Mouse (Mus musculus): ENCODE results near the gene Arfgap2.

Arfgap2 gene

GRCm38 (mm10) chr2:91305926-91306325 lies 41.2 kb downstream of the Arfgap2 start:
- DNase-seq (ENCODE audit: low read depth, low spot score) = no peak

DNA sequence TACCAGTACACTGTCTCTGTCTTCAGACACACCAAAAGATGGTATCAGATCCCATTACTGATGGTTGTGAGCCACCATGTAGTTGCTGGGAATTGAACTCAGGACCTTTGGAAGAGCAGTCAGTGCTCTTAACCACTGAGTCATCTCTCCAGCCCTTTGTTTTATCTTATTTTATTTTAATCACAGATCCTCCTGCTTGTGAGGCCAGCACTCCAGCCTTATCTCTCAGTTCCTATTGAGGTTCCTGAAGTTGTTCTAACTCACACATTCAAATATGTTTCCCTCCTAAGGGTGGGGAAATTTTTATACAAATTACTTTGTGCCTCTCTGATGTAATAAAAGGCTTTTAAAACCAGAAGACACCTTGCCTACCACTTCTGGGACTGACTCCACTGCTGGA lies 41.8 kb downstream of the Arfgap2 start:
- DNase-seq (ENCODE audit: low read depth, low spot score) = no peak

- DNase-seq (ENCODE audit: low read depth, low spot score) = peak; percentile 38
Observed at GRCm38 (mm10) chr2:91308680-91309079, 43.9 kb downstream of the Arfgap2 start.

- DNase-seq (ENCODE audit: low read depth, low spot score) = no peak
Observed at GRCm38 (mm10) chr2:91309546-91309945, 44.8 kb downstream of the Arfgap2 start.

GRCm38 (mm10) chr2:91312578-91313311 lies 48.0 kb downstream of the Arfgap2 start:
- DNase-seq (ENCODE audit: low read depth, low spot score) = no peak

DNA sequence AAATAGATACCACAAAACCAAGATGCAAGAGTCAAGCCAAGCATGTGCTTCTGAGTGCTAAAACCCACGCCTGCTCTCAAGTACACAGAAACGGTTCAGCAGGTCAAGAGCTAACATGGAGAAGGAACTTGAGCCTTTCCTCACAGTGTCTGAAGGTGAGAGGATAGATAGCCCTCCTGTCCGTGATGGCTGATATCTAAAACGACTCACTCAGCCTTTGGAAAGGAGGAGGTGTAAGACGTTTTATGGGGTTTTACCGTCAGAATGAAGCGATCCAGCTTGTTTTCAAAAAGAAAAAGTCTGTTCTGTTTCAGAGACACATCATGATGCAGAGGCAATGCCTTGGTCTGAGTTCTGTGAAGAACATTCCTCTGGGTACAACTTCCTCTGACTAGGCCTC lies 49.4 kb downstream of the Arfgap2 start:
- no peak for DNase-seq (ENCODE audit: low read depth, low spot score)

DNA sequence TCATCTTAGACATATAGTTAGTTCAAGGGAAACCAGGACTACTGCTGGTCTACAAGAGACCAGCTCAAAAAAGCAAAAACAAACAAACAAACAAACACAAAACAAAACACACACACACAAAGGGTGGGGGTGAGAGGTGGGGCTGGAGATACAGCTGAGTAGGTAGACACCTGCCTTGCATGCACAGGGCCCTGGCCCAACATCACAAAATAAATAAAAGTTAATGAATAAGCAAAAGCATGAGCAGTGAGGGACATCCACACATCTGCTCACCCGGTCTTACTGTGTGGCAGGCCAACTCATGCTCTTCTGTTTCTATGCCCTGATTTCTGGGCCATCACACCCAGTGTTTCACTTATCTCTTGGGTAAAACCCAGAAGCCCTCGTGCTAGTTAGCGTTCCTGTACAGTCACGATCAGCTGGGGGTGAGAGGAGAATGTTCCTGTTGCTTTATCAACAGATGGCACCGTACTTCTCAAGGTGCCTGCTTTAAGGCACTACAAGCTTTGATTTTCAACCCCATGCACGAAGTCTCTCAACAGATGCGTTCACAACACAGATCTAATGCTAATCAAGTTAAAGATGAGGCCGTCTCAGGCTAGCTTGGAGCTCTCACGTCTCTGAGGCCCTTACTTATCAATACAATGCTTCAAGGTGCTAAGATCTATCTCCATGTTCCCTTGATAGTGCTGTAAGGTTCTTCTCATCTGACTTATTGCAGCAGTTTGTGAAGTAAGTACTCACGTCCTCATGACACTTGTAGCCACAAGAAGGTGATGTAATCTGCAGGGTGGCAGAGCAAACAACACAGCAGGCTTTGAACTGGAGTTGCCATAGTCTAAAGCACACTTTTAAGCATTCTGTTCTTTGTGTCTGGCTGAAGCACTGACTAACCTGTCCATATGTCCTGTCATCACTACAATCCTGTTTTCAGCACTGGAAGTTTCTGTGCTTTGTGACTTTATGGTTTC lies 56.1 kb downstream of the Arfgap2 start:
- DNase-seq (ENCODE audit: low read depth, low spot score) = no peak

- DNase-seq (ENCODE audit: low read depth, low spot score) = no peak
Observed at GRCm38 (mm10) chr2:91321923-91322322, 57.1 kb downstream of the Arfgap2 start.

DNA sequence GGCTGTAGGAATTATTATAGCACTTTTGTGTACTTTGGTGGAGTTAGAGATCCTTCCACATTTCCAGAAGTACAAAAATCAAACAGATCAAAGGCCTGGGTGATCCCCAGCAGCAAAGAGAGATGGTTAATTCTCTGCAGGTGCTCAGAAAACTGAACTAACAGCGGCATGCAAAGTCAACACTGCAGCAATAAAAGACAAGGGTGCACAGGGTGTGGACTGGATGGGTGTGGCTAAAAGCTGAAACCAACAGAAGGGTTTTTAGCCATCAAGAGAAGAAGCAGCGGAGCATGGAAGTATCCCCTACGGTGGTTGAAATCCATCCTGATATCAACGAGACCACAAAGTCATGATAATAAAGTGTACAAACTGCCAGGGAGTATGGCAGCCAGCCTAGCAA lies 57.7 kb downstream of the Arfgap2 start:
- no peak for DNase-seq (ENCODE audit: low read depth, low spot score)

DNA sequence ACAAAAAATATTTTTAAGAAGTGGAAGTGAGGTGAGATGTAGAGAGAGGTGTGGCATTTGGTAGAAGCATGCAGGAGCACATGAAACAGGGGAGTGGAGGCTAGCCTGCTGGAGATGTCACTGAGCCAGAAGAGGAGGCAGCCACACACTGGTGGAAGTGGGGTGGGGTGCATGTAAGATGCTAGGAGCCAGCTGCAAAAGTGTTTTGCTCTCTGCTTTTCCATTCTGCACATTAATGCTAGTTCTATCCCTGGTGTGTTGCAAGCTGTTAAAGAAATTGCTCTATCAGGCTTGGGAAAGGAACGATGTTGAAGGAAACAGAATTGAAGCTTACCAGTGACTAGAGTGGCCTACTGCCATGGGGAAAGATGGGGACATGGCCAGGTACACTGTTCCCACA lies 59.6 kb downstream of the Arfgap2 start:
- DNase-seq (ENCODE audit: low read depth, low spot score) = no peak

DNA sequence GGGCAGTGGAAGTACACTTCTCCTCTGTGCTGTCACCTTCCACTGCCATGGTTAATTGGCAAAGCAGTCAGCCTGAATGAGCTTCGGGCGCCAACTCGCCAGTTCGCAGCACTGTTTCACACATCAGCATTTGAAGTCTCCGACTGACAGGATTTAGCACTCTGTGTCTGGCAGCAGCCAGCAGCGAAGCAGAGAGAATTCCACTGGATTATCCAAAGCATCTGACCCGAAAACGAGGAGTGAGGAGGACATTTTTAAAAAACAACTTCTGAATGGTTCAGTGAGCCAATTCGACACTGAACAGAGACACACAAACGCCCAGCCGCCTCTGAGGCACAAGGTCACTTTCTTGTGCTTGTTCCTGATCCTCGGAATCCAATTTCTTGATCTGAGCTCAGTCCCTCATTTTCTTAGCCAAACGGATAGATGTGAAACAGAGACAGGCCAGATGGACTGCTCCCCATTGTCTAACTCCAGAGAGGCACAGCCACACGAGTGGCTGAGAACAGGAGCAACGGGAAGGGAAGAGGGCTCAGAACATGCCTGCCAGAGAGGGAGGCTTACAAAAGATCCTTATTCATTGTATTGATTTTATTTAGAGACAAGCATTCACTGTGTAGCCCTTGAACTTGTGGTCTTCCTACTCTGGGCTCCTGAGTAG lies 60.1 kb downstream of the Arfgap2 start:
- no peak for DNase-seq (ENCODE audit: low read depth, low spot score)
